Mouse (Mus musculus): ENCODE results near the gene Vldlr.

DNA sequence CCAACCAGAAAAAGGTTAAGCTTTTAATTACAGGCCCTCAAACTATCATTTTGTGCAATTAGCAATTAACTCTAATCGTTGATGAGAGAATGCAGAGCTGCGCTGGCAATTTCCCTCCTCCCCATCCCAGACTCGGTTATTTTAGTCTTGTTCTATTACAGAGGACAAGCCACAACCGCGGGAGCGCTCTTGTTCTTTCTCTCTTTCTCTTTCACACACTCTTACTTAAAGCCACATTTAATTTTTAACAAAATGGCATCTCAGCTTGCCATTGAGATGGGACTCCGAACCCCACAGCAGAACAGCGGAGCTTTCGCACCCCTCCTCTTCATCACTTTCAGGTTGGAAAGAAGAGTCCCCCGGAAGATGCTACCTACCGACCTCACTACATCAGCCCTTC, at the start of gene Vldlr:
- TF ChIP-seq CTCF (IDR thresholded peaks at IDR 0.05): no peak
- TF ChIP-seq EP300 (IDR thresholded peaks at IDR 0.05): no peak
